Mouse (Mus musculus): ENCODE data around the gene Cdh26.

GRCm38 (mm10) chr2:178450961-178451360, 20.6 kb downstream of the Cdh26 start:
- TF ChIP-seq CTCF (IDR thresholded peaks at IDR 0.05 in 2 of 3, conservative IDR thresholded peaks at IDR 0.05 in 1 of 3; ENCODE audit: control insufficient read depth in 1 of 3, insufficient read depth in 1 of 3, low read depth in 2 of 3, low read length in 3 of 3, poor library complexity in 1 of 3, severe bottlenecking in 1 of 3) (no peak), EP300 (IDR thresholded peaks at IDR 0.05; ENCODE audit: low read depth in 1 of 2, low read length in 2 of 2) (no peak), TAL1 (IDR thresholded peaks at IDR 0.05; ENCODE audit: low read length) (no peak), SIN3A (IDR thresholded peaks at IDR 0.05; ENCODE audit: low read length) (no peak), E2F4 (IDR thresholded peaks at IDR 0.05; ENCODE audit: borderline replicate concordance, low read depth, low read length) (no peak), ZKSCAN1 (IDR thresholded peaks at IDR 0.05; ENCODE audit: low read depth, low read length) (no peak), USF1 (IDR thresholded peaks at IDR 0.05; ENCODE audit: low read depth, low read length) (no peak), ZC3H11A (IDR thresholded peaks at IDR 0.05; ENCODE audit: low read depth, low read length) (no peak), POLR2A (IDR thresholded peaks at IDR 0.05; ENCODE audit: control insufficient read depth in 1 of 2, insufficient read depth in 1 of 2, low read depth in 1 of 2, low read length in 2 of 2, poor library complexity in 1 of 2) (no peak), POLR2AphosphoS5 (IDR thresholded peaks at IDR 0.05; ENCODE audit: borderline replicate concordance, low read depth, low read length) (no peak)

Measured in MEL (cell line).